Mouse (Mus musculus) limb, embryonic 11.5 days (tissue): ENCODE results near the gene Nfs1. TPM values are rescaled to one million over a fixed set of nuclear protein-coding genes. Genes with fewer than 3 reads are reported as not detected.
"Not testable (repeated sequence)": the region's sequence is repeated elsewhere in the genome, so short reads cannot be mapped to it uniquely, and the experiment has no call there.

Experiments used
- ATAC-seq: fragments of 200-750 bp; cut with Nextera tagmentation; 2 replicates; pipeline ENCODE4 v1.8.0; 2017; ENCODE audit warnings: low read depth; ENCODE audit not compliant: insufficient number of reproducible peaks, low FRiP score, low TSS enrichment
- DNase-seq: peaks from one replicate; pipeline ENCODE4 v3.0.0-alpha.2; 2015; ENCODE audit warnings: low spot score
- H3K27ac ChIP-seq: fragments of 300-500 bp; sonication (generic); replicated peaks from 2 replicates; pipeline ENCODE4 v1.5.1; 2014; ENCODE audit warnings: low read depth, mild to moderate bottlenecking, low read length
- H3K27me3 ChIP-seq: fragments of 300-500 bp; sonication (generic); 2 replicates; pipeline ENCODE4 v1.6.1; 2014; ENCODE audit warnings: mild to moderate bottlenecking, low read length, mixed read lengths; ENCODE audit not compliant: control insufficient read depth, insufficient read depth
- H3K36me3 ChIP-seq: fragments of 300-500 bp; sonication (generic); 2 replicates; pipeline ENCODE4 v1.6.1; 2014; ENCODE audit warnings: mild to moderate bottlenecking, low read length, moderate library complexity, mixed read lengths; ENCODE audit not compliant: control insufficient read depth, insufficient read depth
- H3K4me1 ChIP-seq: fragments of 300-500 bp; sonication (generic); 2 replicates; pipeline ENCODE4 v1.6.1; 2014; ENCODE audit warnings: low read length, mixed read lengths; ENCODE audit not compliant: control insufficient read depth, insufficient read depth
- H3K4me2 ChIP-seq: fragments of 300-500 bp; sonication (generic); 2 replicates; pipeline ENCODE4 v1.6.1; 2014; ENCODE audit warnings: low read depth, mild to moderate bottlenecking, moderate library complexity; ENCODE audit not compliant: severe bottlenecking
- H3K4me3 ChIP-seq: fragments of 300-500 bp; sonication (generic); 2 replicates; pipeline ENCODE4 v1.5.1; 2014; ENCODE audit warnings: low read depth, low read length
- H3K9ac ChIP-seq: fragments of 300-500 bp; sonication (generic); 2 replicates; pipeline ENCODE4 v1.6.1; 2014; ENCODE audit warnings: mild to moderate bottlenecking, low read length
- H3K9me3 ChIP-seq: fragments of 300-500 bp; sonication (generic); 2 replicates; pipeline ENCODE4 v1.6.1; 2016; ENCODE audit warnings: low read length; ENCODE audit not compliant: control insufficient read depth
- WGBS: fragments of 180-500 bp; shearing (Covaris S2); extraction: QIAGEN DNeasy Blood & Tissue Kit; methylation state at CpG from one replicate; pipeline ENCODE4 v1.1.7; 2014; 5-methylcytosine and 5-hydroxymethylcytosine counted together
- polyA plus RNA-seq: library from polyadenylated mRNA; unstranded; fragments of >200 nt; fragmentation: Nextera tagmentation; extraction: Ambion mirVana; gene quantifications from 2 replicates; pipeline ENCODE4 v1.2.1, GENCODE M21; 2014

Nfs1 gene
- polyA plus RNA-seq, 1 experiment from 2014 or later, result 33.0 TPM

DNA sequence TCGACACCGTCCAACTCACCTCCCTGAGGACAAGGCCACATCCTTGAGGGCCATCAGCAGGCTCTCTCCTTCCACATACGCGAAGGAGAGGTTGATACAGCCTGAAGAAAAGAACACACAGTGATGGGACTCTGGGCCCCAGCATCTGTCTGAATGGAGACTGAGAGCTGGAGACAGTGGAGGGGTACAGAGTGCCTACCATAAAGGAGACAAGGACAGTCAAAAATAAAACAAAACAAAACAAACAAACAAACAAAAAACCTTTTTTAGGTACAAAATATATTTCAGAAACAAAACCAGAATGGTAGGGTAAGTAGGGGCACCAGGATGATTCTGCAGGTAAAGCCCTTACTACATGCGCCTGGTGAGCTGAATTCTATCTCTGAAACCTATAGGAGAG lies 17.0 kb downstream of the Nfs1 start, which contains the start of gene Gm28036:
Gm28036 (minus strand) TSS at position 101 of the 400 bp plus-strand sequence.
- no peak for DNase-seq
- Histone ChIP-seq H3K36me3 (peaks cover 6% of the 10 kb centered on the region), H3K4me2 (no peak within 1 kb of the TSS), H3K4me3 (no peak within 1 kb of the TSS), H3K9me3 (no peaks in the 10 kb centered on the region), H3K27me3 (no peaks in the 10 kb centered on the region), H3K9ac (no peak within 1 kb of the TSS), H3K27ac (no peak within 1 kb of the TSS), H3K4me1 (no peaks in the 10 kb centered on the region)
- 99% methylated on average over 5 of the region's 5 CpGs for WGBS
- no peak for ATAC-seq

- no peaks in the 10 kb centered on the region for H3K4me1 ChIP-seq
- H3K4me2 ChIP-seq, result no peak overlapping the region
- peaks cover 2% of the 10 kb centered on the region; the same call in 1 of the 2 replicates for H3K36me3 ChIP-seq
- WGBS, result 93% methylated on average over 5 of the region's 5 CpGs
- DNase-seq, result no peak
- ATAC-seq, result no peak
- no peaks in the 10 kb centered on the region for H3K27me3 ChIP-seq
- H3K9me3 ChIP-seq, result no peaks in the 10 kb centered on the region
- no peak overlapping the region for H3K4me3 ChIP-seq
- H3K27ac ChIP-seq, result no peak overlapping the region
- H3K9ac ChIP-seq, result no peak overlapping the region
These were observed 20.3 kb downstream of the Nfs1 start for GRCm38 (mm10) chr2:156123731-156124130.

DNA sequence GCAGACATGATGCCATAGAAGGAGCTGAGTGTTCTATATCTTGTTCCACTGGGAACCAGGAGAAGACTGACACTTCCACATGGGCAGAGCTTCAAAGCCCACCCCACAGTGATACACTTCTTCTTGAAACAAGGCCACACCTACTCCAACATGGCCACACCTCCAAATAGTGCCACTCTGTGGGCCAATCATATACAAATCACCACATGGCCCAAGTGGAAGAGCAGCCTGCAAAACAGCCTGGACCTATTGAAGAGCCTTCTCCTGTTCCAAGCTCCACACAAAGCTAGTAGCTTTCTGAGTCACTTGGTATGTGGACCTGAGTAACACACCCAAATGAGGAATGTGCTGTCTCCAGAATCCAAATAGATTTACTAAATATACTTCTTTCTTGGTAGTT lies 24.4 kb downstream of the Nfs1 start:
- Histone ChIP-seq H3K9ac (no peak overlapping the region), H3K4me2 (no peak overlapping the region), H3K4me1 (no peaks in the 10 kb centered on the region), H3K27ac (no peak overlapping the region), H3K27me3 (no peaks in the 10 kb centered on the region), H3K4me3 (no peak overlapping the region), H3K9me3 (no peaks in the 10 kb centered on the region), H3K36me3 (no peaks in the 10 kb centered on the region)
- DNase-seq, result no peak
- no peak for ATAC-seq

DNA sequence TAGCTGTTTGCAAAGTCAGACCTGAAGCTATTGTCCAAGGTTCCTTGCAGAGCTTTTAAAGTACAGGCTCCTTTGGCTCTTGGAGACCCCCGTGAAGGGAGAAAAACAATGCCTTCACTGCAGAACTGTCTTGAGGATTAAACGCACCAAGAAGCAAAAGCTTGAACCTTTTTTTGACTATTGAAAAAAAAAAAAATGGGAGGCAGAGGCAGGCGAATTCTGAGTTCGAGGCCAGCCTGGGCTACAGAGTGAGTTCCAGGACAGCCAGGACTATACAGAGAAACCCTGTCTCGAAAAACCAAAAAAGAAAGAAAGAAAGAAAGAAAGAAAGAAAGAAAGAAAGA lies 31.9 kb downstream of the Nfs1 start:
- not testable (repeated sequence) for H3K4me1 ChIP-seq, H3K36me3 ChIP-seq, ATAC-seq, H3K9ac ChIP-seq, H3K27ac ChIP-seq, DNase-seq, H3K9me3 ChIP-seq, H3K27me3 ChIP-seq
- H3K4me2 ChIP-seq, result peak overlapping the region; percentile 22; the same call in 1 of the 2 replicates
- H3K4me3 ChIP-seq, result peak overlapping the region; percentile 91
- 34% methylated on average over 5 of the region's 5 CpGs for WGBS

DNA sequence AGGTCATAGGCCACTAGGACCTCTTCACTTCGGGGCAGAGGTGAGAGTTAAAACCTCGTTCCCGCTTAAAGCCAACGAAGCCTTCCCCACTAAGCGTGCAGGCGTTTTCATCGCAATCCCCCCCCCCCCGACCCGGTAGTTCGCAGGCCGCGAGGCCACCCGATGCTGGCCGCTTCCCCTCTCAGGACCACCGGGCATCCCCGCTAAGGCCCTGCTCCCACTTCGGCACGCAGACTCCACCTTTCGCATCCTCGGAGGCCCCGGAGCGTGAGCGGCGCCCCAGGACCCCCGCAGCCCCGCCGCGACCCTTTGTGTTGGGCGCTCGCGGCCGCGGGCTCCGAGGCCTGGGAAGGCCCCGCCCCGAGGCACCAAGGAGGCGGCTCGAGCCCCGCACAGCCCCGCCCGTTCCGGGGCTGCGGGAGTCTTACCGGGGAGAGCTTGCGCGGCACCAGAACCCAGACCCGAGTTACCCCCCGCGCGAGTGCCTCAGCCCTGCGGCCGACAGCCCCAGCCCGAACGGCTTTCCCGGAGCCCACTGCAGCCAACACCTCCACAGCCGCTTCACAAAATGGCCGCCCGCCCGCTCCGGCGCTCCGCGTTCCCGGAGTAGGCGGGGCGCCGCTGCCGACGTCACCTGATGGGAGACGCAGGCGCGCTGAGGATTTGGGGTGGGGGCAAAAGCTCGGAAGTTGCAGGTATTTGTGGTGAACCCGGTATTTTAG lies 32.5 kb downstream of the Nfs1 start, which contains the start of the genes Cpne1 and Rbm12:
Cpne1 (minus strand) TSS at position 608 of the 722 bp plus-strand sequence.
Rbm12 (minus strand) TSS at position 621 of the 722 bp plus-strand sequence.
- no peaks in the 10 kb centered on the region for H3K9me3 ChIP-seq
- no peaks in the 10 kb centered on the region; the same call in 1 of the 2 replicates for H3K36me3 ChIP-seq
- WGBS, result under 1% methylated on average over 74 of the region's 74 CpGs
- peak within 1 kb of the TSS; percentile 94 for H3K9ac ChIP-seq
- no peaks in the 10 kb centered on the region for H3K4me1 ChIP-seq
- DNase-seq, result peak; percentile 97
- peak within 1 kb of the TSS; percentile 91 for H3K4me3 ChIP-seq
- H3K4me2 ChIP-seq, result peak within 1 kb of the TSS; percentile 70
- peak; percentile 86 for ATAC-seq
- peak within 1 kb of the TSS; percentile 84 for H3K27ac ChIP-seq
- no peaks in the 10 kb centered on the region for H3K27me3 ChIP-seq

DNA sequence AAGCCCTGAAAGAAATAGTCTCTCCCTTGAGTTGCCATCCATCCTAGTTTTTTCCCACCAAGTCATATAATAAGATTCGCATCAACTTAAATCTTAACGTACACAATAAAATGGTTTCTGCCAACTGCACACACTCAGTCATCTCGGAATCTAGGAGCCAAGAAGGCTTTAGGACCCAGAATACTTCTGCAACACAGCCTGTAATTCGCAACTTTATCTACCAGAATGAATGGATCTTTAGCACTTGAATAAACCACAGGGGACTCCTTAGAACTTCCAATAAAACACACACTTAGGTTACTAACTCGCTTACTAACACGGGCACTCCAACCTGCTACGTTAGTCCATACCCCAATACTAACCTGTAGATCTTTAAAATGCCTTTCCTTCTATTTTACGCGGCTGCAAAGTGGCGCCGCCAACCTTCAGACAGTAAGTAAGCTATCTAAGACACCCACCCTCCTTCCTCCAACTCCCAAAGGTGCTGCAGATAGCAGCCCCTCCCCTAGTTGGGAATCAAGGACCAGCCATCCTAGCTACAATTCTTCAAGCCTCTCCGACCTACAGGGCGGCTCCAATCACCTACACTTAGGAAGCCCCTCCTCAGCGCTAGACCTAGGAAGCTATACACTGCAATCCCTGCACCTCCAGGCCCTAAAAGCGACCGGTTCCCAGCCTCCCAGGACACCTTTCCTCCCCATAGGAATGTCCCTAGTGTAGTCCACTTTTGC lies 33.2 kb downstream of the Nfs1 start:
- H3K27ac ChIP-seq, result peak overlapping the region; percentile 84; the same call in 1 of the 2 replicates
- no peaks in the 10 kb centered on the region for H3K4me1 ChIP-seq
- peak; percentile 62 for ATAC-seq
- WGBS, result under 1% methylated on average over 16 of the region's 16 CpGs
- H3K4me2 ChIP-seq, result peak overlapping the region; percentile 70
- H3K4me3 ChIP-seq, result peak overlapping the region; percentile 91
- peak; percentile 62 for DNase-seq
- H3K27me3 ChIP-seq, result no peaks in the 10 kb centered on the region
- H3K36me3 ChIP-seq, result no peaks in the 10 kb centered on the region; the same call in 1 of the 2 replicates
- H3K9me3 ChIP-seq, result no peaks in the 10 kb centered on the region
- peak overlapping the region; percentile 94 for H3K9ac ChIP-seq

GRCm38 (mm10) chr2:156091926-156092325 lies 52.1 kb downstream of the Nfs1 start:
- no peak overlapping the region for H3K4me2 ChIP-seq
- H3K4me1 ChIP-seq, result no peaks in the 10 kb centered on the region
- no peaks in the 10 kb centered on the region for H3K27me3 ChIP-seq
- H3K9ac ChIP-seq, result no peak overlapping the region
- ATAC-seq, result no peak
- peaks cover 8% of the 10 kb centered on the region; the same call in 1 of the 2 replicates for H3K36me3 ChIP-seq
- H3K9me3 ChIP-seq, result no peaks in the 10 kb centered on the region
- no peak overlapping the region for H3K27ac ChIP-seq
- H3K4me3 ChIP-seq, result no peak overlapping the region
- no peak for DNase-seq
- WGBS, result 85% methylated on average over 5 of the region's 5 CpGs

- ATAC-seq, result no peak
These were observed 54.2 kb downstream of the Nfs1 start for GRCm38 (mm10) chr2:156089799-156090198.

More at GRCm38 (mm10) chr2:156089799-156090198, 54.2 kb downstream of the Nfs1 start:
- Histone ChIP-seq H3K9ac (no peak overlapping the region), H3K9me3 (no peaks in the 10 kb centered on the region), H3K27ac (no peak overlapping the region), H3K4me3 (no peak overlapping the region), H3K27me3 (no peaks in the 10 kb centered on the region), H3K36me3 (no peaks in the 10 kb centered on the region; the same call in 1 of the 2 replicates), H3K4me1 (no peaks in the 10 kb centered on the region), H3K4me2 (no peak overlapping the region)
- 97% methylated on average over 1 of the region's 1 CpGs for WGBS
- no peak for DNase-seq
